Mouse (Mus musculus) stomach, embryonic 15.5 days (tissue): Measurements from ENCODE around the gene Gm49337. TPM values are rescaled to one million over a fixed set of nuclear protein-coding genes. Genes with fewer than 3 reads are reported as not detected.
"Not testable (repeated sequence)": the region's sequence is repeated elsewhere in the genome, so short reads cannot be mapped to it uniquely, and the experiment has no call there.

ENCODE experiments used
- ATAC-seq: fragments of 200-750 bp; cut with Nextera tagmentation; 2 replicates; pipeline ENCODE4 v1.8.0; 2017; ENCODE audit warnings: low read depth, moderate number of reproducible peaks, moderate TSS enrichment; ENCODE audit not compliant: insufficient read depth, low FRiP score
- H3K27ac ChIP-seq: fragments of 300-500 bp; sonication (generic); 2 replicates; pipeline ENCODE4 v1.5.1; 2015; ENCODE audit warnings: mild to moderate bottlenecking, inconsistent platforms
- H3K27me3 ChIP-seq: fragments of 300-500 bp; sonication (generic); replicated peaks from 2 replicates; pipeline ENCODE4 v1.6.1; 2015; ENCODE audit warnings: inconsistent platforms
- H3K36me3 ChIP-seq: fragments of 300-500 bp; sonication (generic); 2 replicates; pipeline ENCODE4 v1.6.1; 2015; ENCODE audit warnings: inconsistent platforms
- H3K4me1 ChIP-seq: fragments of 300-500 bp; sonication (generic); 2 replicates; pipeline ENCODE4 v1.6.1; 2015; ENCODE audit warnings: inconsistent platforms
- H3K4me2 ChIP-seq: fragments of 300-500 bp; sonication (generic); 2 replicates; pipeline ENCODE4 v1.6.1; 2015; ENCODE audit warnings: mild to moderate bottlenecking, inconsistent platforms
- H3K4me3 ChIP-seq: fragments of 300-500 bp; sonication (generic); replicated peaks from 2 replicates; pipeline ENCODE4 v1.5.1; 2015; ENCODE audit warnings: inconsistent platforms
- H3K9ac ChIP-seq: fragments of 300-500 bp; sonication (generic); 2 replicates; pipeline ENCODE4 v1.6.1; 2015; ENCODE audit warnings: inconsistent platforms
- H3K9me3 ChIP-seq: fragments of 300-500 bp; sonication (generic); 2 replicates; pipeline ENCODE4 v1.6.1; 2016; ENCODE audit warnings: inconsistent platforms
- WGBS: fragments of 180-500 bp; shearing (Covaris S2); methylation state at CpG from one replicate; pipeline ENCODE4 v1.1.7; 2015; 5-methylcytosine and 5-hydroxymethylcytosine counted together
- polyA plus RNA-seq: library from polyadenylated mRNA; unstranded; fragments of >200 nt; fragmentation: Nextera tagmentation; extraction: Ambion mirVana; gene quantifications from 2 replicates; pipeline ENCODE4 v1.2.1, GENCODE M21; 2015

Gm49337 gene
- polyA plus RNA-seq, 1 experiment from 2014 or later, result not detected

DNA sequence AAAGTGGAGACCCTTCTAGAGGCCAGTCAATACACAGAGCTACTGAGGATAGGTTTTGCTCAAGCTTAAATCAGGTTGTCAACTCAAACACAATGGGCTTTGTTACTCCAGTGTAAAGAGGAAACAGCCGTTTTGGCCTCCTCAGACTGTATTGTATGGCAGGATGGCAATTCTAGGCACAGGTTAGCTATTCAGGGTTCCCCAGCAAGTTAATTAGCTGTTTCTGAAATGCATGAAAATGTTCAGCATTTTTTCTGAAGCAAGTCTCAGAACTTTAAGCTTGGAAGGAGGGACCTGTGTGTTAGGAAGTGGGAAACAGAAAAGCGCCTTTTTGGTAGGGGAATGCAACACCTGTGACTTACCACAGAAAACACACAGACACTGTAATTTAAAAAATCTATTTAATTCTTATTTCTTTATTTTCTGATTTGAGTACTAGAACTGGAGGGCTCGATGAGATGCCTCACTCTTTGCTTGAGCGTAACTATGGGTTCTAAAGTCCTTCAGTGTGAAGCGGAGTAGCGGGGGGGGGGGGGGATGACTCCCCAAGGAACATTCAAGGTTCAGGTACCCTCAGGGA is 47.0 kb downstream of the Gm49337 start:
- Histone ChIP-seq H3K9ac (peak overlapping the region; percentile 44; the same call in 1 of the 2 replicates), H3K36me3 (no peaks in the 10 kb centered on the region), H3K27ac (peak overlapping the region; percentile 95), H3K9me3 (no peaks in the 10 kb centered on the region), H3K4me3 (peak overlapping the region; percentile 68), H3K4me1 (peaks cover 5% of the 10 kb centered on the region; the same call in 1 of the 2 replicates), H3K27me3 (no peaks in the 10 kb centered on the region), H3K4me2 (peak overlapping the region; percentile 75)
- no peak for ATAC-seq
- 14% methylated on average over 6 of the region's 6 CpGs for WGBS

DNA sequence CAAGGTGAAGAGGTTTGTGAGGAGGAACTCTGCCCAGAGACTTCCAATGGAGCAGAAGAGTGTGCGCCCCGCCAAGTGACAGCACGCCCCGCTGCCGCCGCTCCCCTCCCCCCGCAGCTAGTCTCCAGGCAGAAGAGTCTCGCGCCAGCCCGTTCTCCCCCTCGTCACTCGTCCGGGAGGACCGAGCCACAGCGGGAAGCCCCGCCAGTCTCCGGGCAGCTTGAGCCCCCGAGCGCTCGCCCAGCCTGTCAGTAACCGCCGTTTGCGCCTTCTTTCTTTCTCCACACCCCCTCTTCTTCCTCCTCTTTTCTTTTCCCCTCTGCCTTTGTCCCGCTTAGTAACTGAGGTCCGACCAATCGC is 47.6 kb downstream of the Gm49337 start:
- Histone ChIP-seq H3K27me3 (no peaks in the 10 kb centered on the region), H3K9me3 (no peaks in the 10 kb centered on the region), H3K4me1 (peaks cover 5% of the 10 kb centered on the region; the same call in 1 of the 2 replicates), H3K9ac (peak overlapping the region; percentile 44; the same call in 1 of the 2 replicates), H3K27ac (peak overlapping the region; percentile 95), H3K4me2 (peak overlapping the region; percentile 75), H3K36me3 (no peaks in the 10 kb centered on the region), H3K4me3 (peak overlapping the region; percentile 68)
- peak; percentile 43 for ATAC-seq
- WGBS, result under 1% methylated on average over 26 of the region's 26 CpGs

DNA sequence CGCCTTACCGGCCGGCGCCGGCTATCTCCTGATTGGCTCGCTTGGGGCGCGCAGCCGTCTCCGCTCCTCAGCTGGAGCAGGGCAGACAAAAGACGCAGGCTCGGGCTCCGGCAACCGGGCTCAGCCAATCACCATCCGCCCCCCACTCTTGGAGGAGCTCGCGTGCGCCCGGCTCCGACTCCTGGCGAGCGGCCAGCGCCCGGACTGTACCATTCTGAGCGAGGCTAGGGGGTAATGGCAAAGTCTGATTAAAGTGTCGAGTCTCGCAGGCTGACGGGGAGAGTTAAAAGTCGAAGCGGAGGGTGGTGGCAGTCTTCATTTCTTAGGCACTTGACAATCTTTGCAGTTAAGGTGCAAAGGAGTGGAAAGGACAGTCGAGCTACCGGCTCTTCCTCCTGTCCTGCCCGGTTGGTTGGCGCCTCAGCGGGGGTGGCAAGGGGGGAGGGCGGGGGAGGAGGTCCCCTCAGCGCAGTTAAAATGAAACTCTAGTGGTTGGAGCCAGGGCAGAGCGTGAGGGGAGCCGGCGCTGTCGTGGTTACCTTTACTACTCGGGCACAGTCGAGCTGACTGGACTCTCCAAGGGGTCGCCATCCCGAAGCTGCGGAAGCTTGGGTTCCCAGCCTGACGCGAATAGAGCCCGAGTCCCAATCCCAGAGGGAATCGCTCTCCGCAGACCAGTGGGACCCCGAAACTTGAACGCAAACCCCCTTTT is 48.1 kb downstream of the Gm49337 start, which contains the start of gene Pik3r3:
Gene Pik3r3 (plus strand): TSS at position 479 of the 712 bp plus-strand sequence.
- Histone ChIP-seq H3K9ac (peak within 1 kb of the TSS; percentile 47), H3K4me1 (peaks cover 5% of the 10 kb centered on the region; the same call in 1 of the 2 replicates), H3K4me2 (peak within 1 kb of the TSS; percentile 75), H3K4me3 (peak within 1 kb of the TSS; percentile 68), H3K27me3 (no peaks in the 10 kb centered on the region), H3K27ac (peak within 1 kb of the TSS; percentile 95), H3K9me3 (no peaks in the 10 kb centered on the region), H3K36me3 (no peaks in the 10 kb centered on the region)
- ATAC-seq, result peak; percentile 100
- WGBS, result under 1% methylated on average over 52 of the region's 53 CpGs

DNA sequence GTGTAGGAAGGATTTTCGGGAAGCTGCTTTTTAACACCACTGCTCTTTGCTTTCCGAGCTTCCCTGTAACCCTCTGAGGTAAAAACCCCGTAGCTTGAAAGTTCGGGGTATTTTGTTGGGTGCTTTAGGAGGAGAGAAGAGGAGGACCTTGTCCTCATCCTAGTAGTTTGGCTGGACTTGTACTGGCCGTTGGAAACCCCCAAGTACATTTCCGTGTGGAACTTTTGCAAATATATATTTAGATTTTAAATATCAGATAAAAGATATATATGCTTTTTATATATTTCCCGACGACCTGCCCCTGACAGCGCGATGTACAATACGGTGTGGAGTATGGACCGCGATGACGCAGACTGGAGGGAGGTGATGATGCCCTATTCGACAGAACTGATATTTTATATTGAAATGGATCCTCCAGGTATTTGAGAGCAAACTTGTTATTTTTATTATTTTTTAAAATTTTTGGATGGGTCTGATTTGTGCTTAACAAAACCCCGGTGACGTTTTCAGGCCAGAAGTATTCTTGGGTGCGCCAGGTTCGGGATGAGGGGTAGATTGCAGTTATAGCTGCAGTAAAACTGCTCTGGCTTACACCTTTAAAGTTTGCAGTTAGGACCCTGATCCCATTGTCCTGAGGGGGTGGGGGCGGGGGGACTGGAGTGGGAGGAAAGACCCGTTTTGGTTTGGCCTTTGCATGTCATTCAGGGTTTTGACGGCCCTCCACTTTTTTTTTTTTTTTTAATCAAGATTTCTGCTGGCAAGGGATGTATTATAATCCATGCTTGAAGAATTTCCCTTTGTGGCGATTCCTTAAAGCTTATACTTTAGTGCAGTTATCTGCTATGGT is 49.0 kb downstream of the Gm49337 start:
- Histone ChIP-seq H3K27ac (peak overlapping the region; percentile 95), H3K4me3 (peak overlapping the region; percentile 68), H3K4me1 (peaks cover 5% of the 10 kb centered on the region; the same call in 1 of the 2 replicates), H3K9me3 (no peaks in the 10 kb centered on the region), H3K36me3 (no peaks in the 10 kb centered on the region), H3K9ac (peak overlapping the region; percentile 47), H3K4me2 (peak overlapping the region; percentile 75), H3K27me3 (no peaks in the 10 kb centered on the region)
- under 1% methylated on average over 23 of the region's 23 CpGs for WGBS
- ATAC-seq, result no peak

DNA sequence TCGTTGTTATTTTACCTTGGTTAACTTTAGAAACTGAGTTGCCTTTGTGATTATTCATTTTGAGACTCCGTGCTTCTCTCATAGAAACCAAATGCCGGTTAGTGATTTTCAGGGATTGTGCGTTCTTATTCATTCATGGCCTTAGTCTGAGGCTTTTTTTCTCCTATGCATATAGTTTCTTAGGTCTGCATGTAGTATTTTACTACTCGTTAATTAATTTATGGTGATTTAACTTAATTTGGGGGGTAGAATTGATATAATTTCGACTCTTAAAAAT is 49.6 kb downstream of the Gm49337 start:
- H3K27ac ChIP-seq, result no peak overlapping the region
- ATAC-seq, result no peak
- peak overlapping the region; percentile 47; the same call in 1 of the 2 replicates for H3K9ac ChIP-seq
- H3K4me1 ChIP-seq, result peaks cover 5% of the 10 kb centered on the region; the same call in 1 of the 2 replicates
- H3K27me3 ChIP-seq, result no peaks in the 10 kb centered on the region
- no peaks in the 10 kb centered on the region for H3K36me3 ChIP-seq
- WGBS, result 8% methylated on average over 6 of the region's 6 CpGs
- peak overlapping the region; percentile 75 for H3K4me2 ChIP-seq
- no peaks in the 10 kb centered on the region for H3K9me3 ChIP-seq
- peak overlapping the region; percentile 68 for H3K4me3 ChIP-seq

DNA sequence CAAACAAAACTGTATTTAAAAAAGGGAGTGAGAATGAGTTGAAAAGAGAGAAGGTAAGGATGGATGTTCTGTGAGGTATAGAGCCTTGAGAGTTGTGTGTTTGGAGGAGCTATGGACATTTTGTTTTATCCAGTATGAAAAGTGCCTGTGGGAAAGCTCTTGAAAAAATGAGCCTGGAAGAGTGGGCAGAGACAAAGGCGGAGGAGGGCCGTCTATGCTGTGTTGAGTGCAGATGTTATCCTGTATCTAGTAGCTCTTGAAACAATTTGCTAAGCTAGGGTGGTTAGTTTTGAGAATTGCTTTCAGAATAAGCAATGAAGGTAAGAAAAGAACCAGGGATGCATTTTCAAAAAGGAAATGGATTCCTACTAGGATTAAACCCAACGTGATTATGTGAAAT is 70.2 kb downstream of the Gm49337 start:
- H3K4me2 ChIP-seq, result no peak overlapping the region
- no peak overlapping the region for H3K27ac ChIP-seq
- ATAC-seq, result no peak
- no peaks in the 10 kb centered on the region for H3K4me1 ChIP-seq
- no peaks in the 10 kb centered on the region for H3K9me3 ChIP-seq
- H3K36me3 ChIP-seq, result no peaks in the 10 kb centered on the region
- H3K9ac ChIP-seq, result no peak overlapping the region
- H3K27me3 ChIP-seq, result no peaks in the 10 kb centered on the region
- 82% methylated on average over 3 of the region's 3 CpGs for whole genome bisulfite sequencing
- H3K4me3 ChIP-seq, result no peak overlapping the region

DNA sequence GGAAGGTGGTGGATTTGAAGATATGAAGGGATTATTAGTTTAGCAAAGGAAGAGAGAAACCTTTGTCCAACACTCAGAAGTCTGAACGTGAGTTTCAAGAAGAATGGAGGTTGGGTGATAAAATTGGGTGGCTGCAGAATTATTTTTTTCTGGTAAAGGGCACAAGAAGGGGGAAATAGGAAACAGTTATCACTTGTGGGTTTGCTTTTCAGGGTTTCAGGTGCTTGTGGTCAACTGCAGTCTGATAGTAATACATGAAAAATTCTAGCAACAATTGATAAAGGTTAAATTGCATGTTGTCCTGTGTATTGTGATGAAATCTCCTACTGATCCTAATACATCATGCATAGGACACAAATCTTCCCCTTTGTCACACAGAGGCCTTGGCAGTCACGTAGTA is 71.1 kb downstream of the Gm49337 start:
- no peaks in the 10 kb centered on the region for H3K27me3 ChIP-seq
- 70% methylated on average over 2 of the region's 2 CpGs for WGBS
- H3K4me2 ChIP-seq, result no peak overlapping the region

DNA sequence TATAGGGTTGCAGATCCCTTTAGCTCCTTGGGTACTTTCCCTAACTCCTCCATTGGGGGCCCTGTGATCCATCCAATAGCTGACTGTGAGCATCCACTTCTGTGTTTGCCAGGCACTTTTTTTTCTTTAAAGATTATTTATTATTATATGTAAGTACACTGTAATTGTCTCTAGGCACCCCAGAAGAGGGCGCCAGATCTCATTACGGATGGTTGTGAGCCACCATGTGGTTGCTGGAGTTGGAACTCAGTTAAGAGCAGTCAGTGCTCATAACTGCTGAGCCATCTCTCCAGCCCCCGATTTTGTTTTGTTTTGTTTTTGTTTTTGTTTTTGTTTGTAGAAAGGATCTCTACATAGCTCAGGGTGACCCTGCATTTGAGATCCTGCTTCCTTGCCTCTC is 72.7 kb downstream of the Gm49337 start:
- H3K27ac ChIP-seq, H3K9ac ChIP-seq, H3K27me3 ChIP-seq, ATAC-seq, H3K9me3 ChIP-seq, H3K36me3 ChIP-seq, H3K4me1 ChIP-seq, H3K4me2 ChIP-seq, H3K4me3 ChIP-seq: not testable (repeated sequence)
- WGBS, result 50% methylated on average over 3 of the region's 3 CpGs

More for the DNA sequence above, 71.1 kb downstream of the Gm49337 start:
- ATAC-seq, result no peak
- Histone ChIP-seq H3K4me1 (no peaks in the 10 kb centered on the region), H3K4me3 (no peak overlapping the region), H3K9ac (no peak overlapping the region), H3K36me3 (no peaks in the 10 kb centered on the region), H3K27ac (no peak overlapping the region), H3K9me3 (no peaks in the 10 kb centered on the region)

DNA sequence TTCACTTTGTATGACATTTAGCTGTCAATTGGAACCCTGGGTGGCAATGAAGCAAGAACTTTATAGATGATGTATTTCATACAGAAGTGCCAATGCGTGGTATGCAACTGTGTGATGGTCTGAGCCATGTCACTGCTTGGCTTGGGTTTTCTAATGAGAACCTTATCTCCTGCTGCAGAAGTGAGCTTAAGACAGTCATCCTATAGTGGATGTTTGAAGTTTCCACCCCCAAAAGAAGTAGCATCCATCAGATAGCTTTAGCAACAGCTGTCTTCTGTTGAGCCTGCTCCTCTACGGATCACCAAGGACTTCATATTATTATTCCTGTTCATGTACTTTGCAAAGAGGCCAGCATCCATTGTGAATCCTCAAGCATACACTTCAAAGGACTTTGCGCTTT is 76.8 kb downstream of the Gm49337 start:
- H3K36me3 ChIP-seq, result no peaks in the 10 kb centered on the region
- H3K4me3 ChIP-seq, result no peak overlapping the region
- WGBS, result 84% methylated on average over 3 of the region's 3 CpGs
- H3K4me2 ChIP-seq, result no peak overlapping the region
- no peak overlapping the region for H3K27ac ChIP-seq
- ATAC-seq, result no peak
- no peaks in the 10 kb centered on the region for H3K9me3 ChIP-seq
- no peaks in the 10 kb centered on the region for H3K4me1 ChIP-seq
- no peaks in the 10 kb centered on the region for H3K27me3 ChIP-seq
- H3K9ac ChIP-seq, result no peak overlapping the region

DNA sequence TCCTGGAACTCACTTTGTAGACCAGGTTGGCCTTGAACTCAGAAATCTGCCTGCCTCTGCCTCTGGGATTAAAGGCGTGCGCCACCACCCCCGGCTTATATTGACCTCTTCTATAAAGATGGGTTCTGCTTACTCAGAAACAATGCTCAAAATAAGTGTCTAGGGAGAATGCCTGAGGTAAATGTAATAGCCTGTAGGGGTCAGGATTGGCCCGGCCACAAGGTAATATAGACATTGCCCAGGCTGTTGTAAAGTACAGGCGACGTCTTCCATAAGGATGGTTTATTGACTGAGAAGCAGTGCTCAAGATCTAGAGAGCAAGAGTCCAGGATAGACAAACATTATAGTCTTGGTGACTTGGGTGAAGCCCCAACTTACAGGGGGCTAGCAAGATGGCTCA is 95.0 kb downstream of the Gm49337 start:
- no peak overlapping the region for H3K4me2 ChIP-seq
- no peak for ATAC-seq
- H3K27ac ChIP-seq, result no peak overlapping the region
- H3K9ac ChIP-seq, result no peak overlapping the region
- WGBS, result 94% methylated on average over 6 of the region's 6 CpGs
- no peak overlapping the region for H3K4me3 ChIP-seq
- H3K9me3 ChIP-seq, result no peaks in the 10 kb centered on the region
- no peaks in the 10 kb centered on the region for H3K27me3 ChIP-seq
- no peaks in the 10 kb centered on the region for H3K4me1 ChIP-seq
- no peaks in the 10 kb centered on the region for H3K36me3 ChIP-seq

DNA sequence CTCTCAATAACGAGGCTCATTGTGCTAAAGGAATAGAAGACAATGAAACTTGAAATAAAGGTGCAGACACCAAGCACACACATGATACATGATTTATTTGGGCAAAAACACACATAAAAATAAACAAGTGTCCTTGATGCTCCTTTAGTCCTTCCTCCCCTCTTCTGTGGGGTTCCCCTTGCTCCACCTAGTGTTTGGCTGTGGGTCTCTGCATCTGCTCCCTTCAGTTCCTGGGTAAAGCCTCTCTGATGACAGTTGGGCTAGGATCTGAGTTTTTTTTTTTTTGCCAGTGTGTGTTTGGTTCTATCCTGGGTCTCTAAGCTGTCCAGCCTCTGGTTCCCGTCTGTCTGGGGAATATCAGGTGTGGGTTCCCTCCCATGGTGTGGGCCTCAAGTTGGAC is 109.0 kb downstream of the Gm49337 start:
- Histone ChIP-seq H3K27me3 (no peaks in the 10 kb centered on the region), H3K9me3 (no peaks in the 10 kb centered on the region), H3K36me3 (no peaks in the 10 kb centered on the region), H3K4me2 (no peak overlapping the region), H3K27ac (no peak overlapping the region), H3K9ac (no peak overlapping the region), H3K4me3 (no peak overlapping the region), H3K4me1 (no peaks in the 10 kb centered on the region)
- WGBS, result 72% methylated on average over 2 of the region's 2 CpGs
- ATAC-seq, result no peak

DNA sequence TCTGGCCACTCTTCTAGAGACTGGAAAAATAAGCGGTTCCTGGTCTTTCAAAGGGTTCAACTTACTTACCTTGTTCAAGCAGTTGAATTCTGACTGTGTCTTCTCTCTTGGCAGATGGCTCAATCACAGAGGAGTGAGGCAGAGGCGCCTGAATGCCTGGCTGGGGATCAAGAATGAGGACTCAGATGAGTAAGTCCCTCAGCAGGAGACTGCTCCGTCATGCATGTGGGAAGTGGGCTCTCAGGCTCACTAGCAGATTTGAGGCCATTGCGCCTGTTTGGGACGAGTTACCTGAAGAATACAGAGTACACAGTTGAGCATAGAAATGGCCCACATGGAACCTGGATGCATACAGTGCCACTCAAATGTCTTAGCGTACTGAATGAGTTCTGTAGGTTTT is 118.4 kb downstream of the Gm49337 start:
- Histone ChIP-seq H3K9me3 (no peaks in the 10 kb centered on the region), H3K27ac (no peak overlapping the region), H3K4me1 (no peaks in the 10 kb centered on the region), H3K36me3 (peaks cover 12% of the 10 kb centered on the region), H3K4me2 (no peak overlapping the region), H3K9ac (no peak overlapping the region), H3K27me3 (no peaks in the 10 kb centered on the region), H3K4me3 (no peak overlapping the region)
- no peak for ATAC-seq
- 87% methylated on average over 6 of the region's 6 CpGs for WGBS
